Mouse (Mus musculus) brain, embryonic 14.5 days (tissue): Measurements from ENCODE around the gene Zfp704.

Experiments used
- CTCF ChIP-seq: fragments of 200-500 bp; IDR thresholded peaks from 2 replicates; pipeline ENCODE4 v1.5.1; 2012; ENCODE audit warnings: inconsistent platforms, mild to moderate bottlenecking, moderate library complexity, borderline replicate concordance; ENCODE audit not compliant: insufficient read depth, insufficient read length; ENCODE audit errors: extremely low read depth
- POLR2A ChIP-seq: fragments of 200-500 bp; IDR thresholded peaks from 2 replicates; pipeline ENCODE4 v1.6.1; 2012; ENCODE audit warnings: mild to moderate bottlenecking, inconsistent platforms, borderline replicate concordance; ENCODE audit not compliant: poor library complexity, insufficient read depth, insufficient read length, severe bottlenecking; ENCODE audit errors: extremely low read depth

DNA sequence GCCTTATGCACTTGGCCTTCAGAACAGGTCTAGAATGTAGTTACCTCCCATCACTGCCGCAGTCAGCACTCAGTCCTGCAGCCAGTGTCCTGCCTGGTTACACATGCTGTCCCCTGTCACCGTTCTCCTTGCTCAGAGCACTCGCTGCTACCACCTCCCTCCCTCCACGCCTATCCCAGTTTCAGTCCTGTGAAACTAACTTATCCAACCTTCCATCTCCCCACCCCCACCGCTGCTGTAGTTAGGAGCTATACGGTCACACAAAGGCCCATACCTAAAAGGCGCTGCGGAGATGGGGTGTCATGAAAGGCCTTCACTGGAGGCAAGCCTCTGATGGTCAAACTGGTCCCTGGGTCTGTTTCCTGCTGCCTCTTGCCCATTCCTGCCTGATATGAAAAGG is 35.6 kb downstream of the Zfp704 start:
- TF ChIP-seq CTCF, result no peak
- no peak for TF ChIP-seq POLR2A
